Mouse (Mus musculus): ENCODE results near the gene Mgat4b.
A peak's percentile ranks its signal among the peaks of the same experiment; 100 is the strongest.
"Not testable (repeated sequence)": the region's sequence is repeated elsewhere in the genome, so short reads cannot be mapped to it uniquely, and the experiment has no call there.

Mgat4b gene

DNA sequence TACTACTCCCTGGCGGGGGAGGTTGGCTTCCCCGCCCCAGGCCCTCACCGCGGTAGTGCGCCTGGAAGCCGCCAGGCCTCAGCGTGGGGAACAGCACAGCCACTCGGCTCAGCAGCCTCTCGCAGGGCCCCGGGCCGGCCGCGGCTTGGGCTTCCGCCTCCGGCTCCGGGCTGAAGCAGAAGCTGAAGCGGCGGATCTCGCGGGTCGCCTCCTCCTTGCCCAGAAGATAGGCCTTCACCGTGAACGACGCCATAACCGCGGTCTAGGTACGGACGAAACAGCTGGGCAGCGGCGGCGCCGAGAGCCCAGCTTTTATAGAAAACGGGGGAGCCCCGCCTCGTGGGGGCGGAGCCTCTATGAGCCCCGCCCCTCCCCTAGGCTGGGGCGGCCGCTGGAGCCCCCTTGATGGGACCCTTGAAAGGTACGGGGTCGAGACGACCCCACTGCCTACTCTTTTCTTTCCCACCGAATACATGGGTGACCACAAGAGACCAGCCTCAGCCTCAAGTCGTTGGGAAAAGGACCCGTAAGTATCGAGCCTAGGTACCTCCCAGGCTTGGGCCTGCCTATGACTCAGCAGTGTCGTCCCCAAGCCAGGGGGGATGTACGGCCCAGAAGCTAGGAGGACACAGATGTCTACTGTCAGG, at the start of gene Mgat4b, which contains the start of gene Sqstm1:
Gene Mgat4b (plus strand): TSS at position 386 of the 647 bp plus-strand sequence.
Gene Sqstm1 (minus strand): TSS at position 323 of the 647 bp plus-strand sequence.
- DNase-seq (ENCODE audit: low read depth, low spot score) = peak; percentile 77

DNA sequence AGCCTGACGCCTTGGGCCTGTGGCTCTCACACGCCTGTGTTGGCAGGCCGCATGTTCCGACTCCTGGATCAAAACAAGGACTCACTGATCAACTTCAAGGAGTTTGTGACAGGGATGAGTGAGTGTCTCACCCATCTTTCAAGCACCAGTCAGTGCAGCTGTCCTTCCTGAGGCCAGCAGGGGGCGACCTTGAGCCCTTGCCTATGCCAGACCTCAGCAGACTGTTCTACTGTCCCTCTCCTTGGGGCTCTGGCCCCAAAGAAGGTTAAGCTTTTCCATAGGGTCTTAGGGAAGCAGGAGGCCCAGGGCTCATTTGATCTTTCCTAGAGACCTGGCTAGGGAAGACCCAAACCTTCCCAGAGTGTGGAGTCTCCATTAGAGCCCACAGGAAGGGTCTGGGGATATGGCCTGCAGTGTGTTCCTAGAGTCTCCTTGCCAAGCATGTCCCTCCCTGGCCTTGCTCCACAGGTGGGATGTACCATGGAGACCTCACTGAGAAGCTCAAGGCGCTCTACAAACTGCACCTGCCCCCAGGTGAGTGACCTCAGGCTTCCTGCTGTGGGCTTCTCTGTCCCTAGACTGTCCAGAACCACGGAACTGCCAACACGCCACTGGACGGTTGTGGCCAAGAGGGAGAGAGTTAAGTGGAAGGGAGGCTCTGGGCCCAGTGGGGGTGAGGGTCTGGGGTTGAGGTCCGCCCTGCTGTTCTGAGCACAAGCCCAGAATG, 48.9 kb upstream of the Mgat4b start:
- DNase-seq (ENCODE audit: low read depth, low spot score) = peak; percentile 55

DNA sequence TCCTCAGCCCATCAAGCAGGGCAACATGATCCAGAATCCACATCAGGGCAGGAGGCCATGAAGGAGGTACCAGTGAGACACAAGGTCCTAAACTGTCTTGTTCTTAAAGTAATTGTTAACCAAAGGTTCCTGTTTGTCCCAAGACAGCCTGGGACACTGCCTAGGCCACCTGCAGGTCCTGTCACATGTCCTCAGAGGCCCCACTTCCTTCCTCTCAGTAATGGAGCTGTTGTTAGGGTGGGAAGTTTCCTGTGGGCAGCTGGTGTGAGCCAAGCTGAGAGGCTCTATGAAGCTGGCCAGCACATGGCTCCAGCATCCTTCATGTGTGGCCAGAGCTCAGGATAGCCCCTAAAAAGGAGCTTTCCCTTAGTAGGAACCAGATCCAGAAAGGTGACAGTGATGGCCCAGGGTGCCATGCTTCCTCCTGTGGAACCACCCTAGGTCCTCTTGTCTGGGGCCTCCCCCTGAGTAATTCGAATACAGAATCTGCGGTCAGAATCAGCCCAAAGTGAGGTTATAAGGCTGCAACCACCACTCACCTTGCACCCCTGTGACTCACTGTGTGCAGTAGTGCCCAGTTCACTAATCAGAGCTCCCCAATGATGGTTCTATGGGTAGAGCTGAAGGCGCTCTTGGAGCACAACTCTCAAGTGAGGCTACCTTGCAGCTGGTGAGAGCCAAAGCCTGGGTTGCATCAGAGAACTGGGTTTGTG, 48.2 kb upstream of the Mgat4b start:
- no peak for DNase-seq (ENCODE audit: low read depth, low spot score)

DNA sequence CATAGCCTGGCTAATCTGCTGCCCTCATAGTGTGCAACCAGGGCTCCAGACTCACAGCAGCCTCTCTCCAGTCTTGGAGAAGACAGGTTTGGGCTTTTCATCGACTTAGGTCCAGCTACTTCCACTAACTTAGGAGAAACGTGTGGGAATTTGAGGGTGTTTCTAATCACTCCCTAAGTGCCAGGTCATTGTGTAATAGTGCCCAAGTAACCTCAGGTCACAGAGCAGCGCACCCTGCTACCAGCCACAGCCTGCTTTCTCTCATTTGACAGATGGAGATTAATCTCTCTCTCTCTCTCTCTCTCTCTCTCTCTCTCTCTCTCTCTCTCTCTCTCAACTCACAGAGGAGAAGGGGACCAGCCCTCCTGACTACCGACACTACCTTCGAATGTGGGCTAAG, 42.3 kb upstream of the Mgat4b start:
- DNase-seq (ENCODE audit: low read depth, low spot score) = no peak

DNA sequence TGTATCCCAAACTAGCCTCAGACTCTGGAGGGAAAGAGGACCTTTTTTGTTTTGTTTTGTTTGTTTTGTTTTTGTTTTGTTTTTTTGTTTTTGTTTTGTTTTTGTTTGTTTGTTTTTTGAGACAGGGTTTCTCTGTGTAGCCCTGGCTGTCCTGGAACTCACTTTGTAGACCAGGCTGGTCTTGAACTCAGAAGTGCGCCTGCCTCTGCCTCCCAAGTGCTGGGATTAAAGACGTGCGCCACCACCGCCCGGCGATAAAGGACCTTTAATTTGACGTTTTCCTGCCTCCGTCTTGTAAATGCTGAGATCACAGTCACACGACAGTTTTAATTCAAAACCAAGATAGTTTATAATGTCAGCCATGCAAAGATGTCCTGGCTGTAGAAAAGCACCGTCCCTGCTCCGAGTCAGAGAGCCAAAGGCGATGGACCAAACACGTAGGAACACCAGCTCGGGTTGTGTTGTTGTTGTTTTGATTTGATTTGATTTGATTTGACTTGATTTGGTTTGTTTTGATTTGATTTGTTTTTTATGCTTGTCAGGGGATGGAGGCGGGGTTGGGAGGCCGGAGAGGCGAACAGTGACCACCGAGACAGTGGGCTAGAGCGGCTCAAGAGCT, 36.5 kb upstream of the Mgat4b start, which contains the start of gene Mrnip:
Gene Mrnip (plus strand): TSS at position 334 of the 619 bp plus-strand sequence.
- not testable (repeated sequence) for DNase-seq (ENCODE audit: low read depth, low spot score)

DNA sequence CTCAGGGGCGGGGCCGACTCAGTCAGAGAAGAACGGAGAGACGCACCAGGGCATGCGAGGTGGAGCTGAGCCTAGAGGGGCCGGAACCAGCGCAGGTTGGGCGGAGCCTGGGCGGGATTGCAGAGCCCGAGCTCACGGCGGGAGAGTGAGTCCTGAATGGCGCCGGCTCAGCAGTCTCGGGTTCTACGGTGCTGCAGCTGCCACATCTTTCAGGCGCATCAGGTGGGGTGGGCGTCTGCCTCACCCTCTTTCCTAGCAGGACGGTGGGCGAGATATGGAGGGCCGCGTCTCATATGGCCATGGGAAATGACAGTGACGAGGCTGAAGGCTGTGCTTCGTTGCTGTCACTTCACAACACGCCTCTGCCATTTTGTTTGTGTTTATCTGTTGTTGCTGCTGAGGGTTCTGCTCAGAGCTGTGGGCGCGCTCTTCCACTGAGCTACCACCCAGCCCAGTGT, 35.9 kb upstream of the Mgat4b start:
- DNase-seq (ENCODE audit: low read depth, low spot score) = peak; percentile 94

DNA sequence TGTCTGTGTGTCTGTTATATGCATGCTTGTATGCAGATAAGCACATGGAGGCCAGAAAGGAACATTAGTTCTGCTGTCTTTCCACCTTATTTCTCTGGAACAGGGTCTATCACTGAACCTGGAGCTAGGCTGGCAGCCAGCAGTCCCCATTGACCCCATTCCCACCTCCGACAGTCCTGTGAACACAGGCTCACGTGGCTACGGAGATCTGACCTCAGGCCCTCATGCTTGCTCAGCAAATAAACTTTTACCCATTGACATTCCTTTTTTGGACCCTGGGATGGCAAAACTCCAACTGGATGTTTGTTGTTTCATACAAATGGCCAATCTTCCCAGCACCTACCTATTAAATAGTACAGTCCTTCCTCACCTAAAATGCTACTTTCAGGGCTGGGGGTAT, 34.3 kb upstream of the Mgat4b start:
- DNase-seq (ENCODE audit: low read depth, low spot score) = no peak

DNA sequence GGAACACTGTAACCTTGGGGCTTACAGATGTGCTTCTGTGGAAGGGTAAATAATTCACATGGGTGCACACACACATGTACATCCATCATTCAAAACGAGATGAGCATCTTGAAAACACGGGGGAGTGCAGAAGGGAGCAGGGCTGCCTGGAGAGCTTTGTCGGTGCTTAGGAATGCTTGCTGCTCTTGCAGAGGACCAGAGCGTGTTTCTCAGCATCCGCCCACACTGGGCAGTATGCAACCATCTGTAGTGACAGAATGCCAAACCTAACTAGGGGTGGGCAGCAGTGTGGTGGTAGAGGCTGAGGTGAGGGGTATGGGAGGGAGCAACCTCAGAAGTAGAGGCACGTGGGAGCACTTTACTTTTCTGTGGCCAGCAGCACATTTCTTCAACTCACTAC, 33.6 kb upstream of the Mgat4b start:
- DNase-seq (ENCODE audit: low read depth, low spot score) = no peak

DNA sequence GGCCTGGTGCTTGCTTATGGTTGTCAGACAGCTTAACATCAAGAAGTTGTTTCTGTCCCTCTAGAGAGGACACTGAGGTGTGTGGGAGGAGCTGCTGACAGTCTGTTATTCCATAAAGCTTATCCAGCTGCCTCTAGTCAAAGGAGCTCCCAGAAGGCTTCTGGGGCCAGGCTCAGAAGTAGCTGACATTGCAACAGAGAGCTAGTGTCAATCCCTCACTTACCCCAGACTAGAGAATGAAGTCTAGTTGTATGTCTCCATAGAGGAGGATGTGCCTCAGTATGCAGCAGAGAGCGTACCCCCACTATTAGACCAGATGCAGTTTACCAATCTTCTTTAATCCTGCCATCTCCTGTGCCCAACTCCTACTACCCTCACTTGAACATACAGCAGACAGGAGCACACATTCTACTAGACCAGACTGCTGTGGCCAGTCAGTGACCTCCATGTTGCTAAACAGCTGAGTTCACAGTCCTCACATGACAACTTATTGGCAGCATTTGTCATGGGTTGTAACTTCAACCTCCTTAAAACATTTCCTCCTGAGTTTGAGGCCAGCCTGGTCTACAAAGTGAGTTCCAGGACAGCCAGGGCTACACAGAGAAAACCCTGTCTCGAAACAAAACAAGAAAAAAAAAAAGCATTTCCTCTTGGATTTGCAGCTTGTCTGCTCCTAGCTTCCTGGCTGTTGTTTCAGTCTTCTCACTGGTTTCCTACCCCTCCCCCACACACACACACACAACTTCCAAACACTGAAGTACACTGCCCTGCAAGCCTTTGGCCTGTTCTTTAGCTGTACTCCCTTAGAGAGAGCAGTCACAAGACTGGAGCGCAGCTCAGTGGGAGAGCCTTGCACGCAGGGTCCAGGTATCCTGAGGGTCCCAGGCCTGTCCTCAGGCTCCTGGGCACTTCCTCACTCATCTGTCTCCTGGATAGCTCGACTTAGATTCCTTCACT, 31.9 kb upstream of the Mgat4b start:
- DNase-seq (ENCODE audit: low read depth, low spot score) = no peak

DNA sequence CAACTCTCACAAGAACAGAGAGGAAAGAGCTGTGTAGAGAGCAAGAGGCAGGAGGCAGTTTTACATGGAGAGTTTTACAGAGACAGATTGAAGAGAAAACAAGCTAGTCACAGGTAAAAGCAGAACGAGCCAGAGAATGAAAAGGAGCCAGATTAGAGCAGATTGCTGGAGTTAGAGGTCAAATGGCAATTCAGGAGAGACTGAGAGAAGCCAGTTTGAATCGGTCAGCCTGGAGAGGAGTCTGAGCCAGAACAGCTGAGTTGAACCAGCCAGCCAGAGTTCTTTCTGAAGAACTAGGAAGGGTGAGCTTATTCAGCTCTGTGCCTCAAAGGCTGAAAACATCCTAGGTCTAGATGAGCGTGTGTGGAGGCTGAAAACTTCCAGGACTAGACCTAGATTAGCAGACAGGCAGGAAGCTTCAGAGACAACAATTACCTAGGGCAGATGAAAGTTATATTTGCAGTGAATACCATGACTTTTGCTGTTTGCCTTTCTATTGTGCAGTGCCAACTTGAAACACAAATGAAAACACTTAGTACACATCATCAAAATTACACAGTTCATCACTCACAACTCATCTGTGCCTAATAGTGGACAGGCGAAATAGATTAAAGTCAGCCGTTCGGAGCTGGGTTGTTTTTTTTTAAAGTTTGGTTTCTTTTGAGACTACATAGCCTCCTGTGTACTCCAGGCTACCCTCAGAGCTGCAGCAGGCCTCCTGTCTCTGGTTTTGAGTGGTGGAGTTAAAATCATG, 30.0 kb upstream of the Mgat4b start:
- no peak for DNase-seq (ENCODE audit: low read depth, low spot score)

DNA sequence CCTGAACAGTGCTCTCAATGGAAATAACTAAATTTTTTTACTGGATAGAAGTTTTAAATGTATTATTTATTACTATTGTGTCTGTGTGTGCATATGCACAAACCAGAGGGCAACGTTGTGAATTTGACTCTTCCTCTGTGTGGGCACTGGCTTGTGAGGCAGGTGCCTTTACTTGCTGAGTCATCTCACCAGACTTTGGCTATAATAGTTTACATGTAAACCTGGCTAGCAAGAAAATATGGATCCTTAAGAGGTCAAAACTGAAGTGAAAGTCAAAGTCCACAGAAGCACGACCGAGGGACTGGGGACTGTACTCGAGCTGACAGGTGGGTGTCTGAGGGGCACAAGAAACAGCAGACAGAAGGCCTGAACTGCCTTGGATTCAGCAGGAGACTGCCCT, 28.0 kb upstream of the Mgat4b start:
- DNase-seq (ENCODE audit: low read depth, low spot score) = no peak

DNA sequence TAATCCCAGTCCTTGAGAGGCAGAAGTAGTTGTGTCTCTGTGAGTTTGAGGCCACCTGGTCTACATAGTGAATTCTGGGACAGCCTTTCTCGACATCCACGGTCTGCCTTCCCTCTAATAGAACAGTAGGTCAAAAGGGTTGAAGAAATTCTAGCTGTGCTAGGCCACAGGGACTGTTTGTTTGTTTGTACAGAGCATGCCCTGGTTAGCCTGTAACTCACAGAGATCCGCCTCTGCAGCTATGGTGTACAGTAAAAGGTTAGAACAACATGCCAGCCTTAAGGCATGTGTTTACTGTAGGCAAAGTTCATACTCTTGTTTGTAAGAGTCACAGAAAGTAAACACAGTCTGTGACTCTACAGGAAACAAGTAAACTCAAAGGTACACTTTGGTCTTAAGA, 25.9 kb upstream of the Mgat4b start:
- no peak for DNase-seq (ENCODE audit: low read depth, low spot score)

DNA sequence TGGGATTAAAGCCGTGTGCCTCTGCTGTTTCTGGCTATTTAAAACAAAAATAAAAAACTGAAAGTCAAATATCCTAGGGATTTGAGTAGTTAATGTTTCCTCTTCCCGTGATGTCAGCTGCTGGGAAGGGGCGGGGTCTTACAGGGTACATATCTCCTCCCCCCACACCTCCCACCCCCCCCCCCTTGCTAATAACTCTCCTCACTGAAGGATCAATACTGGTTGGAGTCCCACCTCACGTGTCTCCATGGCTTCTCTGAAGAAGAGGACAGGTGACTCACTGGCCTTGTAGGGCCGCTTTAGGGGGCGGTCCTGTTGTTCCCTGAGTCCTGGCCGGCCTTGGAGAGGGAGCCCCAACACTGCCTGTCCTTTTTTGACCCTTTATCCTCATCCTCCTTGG, 22.0 kb upstream of the Mgat4b start:
- DNase-seq (ENCODE audit: low read depth, low spot score) = no peak

DNA sequence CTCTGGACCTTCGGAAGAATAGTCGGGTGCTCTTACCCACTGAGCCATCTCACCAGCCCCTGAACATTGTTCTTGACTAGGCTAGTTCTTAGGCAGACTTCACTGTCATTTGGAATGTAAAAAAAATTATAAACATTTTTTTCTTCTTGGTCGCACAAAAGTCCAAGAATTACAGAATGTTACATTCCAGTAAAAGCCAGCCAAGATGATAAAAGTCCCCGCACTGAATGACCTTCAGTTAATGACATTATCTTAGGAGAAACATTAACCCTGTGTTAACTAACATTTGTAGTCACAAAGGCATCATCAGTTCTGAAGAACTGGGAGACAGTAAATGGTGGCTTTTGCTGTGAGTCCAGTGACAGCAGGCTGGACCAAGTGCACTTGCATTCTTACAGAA, 20.3 kb upstream of the Mgat4b start:
- DNase-seq (ENCODE audit: low read depth, low spot score) = no peak

DNA sequence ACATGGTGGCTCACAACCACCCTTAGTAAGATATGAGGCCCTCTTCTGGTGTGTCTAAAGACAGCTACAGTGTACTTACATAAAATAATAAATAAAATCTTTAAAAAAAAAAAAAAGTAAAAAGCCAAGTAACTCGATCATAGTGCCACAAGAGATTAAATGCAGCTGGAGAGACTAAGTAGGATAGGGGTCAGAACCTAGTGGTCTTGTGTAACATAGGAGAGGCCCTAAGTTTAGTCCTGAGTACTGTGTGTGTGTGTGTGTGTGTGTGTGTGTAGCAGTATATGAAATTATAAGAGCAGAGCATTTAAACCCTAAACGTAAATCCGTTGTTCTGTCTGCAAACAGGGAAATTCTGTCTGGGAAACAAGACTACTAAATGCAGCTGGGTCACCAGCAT, 18.4 kb upstream of the Mgat4b start:
- no peak for DNase-seq (ENCODE audit: low read depth, low spot score)

DNA sequence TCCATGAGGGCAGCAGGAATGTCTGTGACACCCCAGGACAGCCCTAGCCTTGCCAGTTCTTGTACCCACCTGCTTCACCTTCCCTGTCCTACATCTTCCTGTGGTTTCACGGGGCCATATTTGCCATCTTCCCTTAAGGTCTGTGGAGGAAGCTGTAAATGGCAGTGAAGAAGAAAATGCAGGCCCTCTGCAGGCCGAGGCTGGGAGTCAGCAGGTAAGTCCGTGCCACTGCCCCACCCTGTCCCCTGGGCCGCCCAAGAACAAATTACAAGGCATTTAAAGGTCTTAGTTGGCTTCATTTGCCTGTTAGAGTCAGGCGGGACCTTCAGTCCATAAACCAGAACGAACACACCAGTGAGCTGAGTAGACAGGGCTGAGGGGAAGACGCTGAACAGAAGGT, 16.6 kb upstream of the Mgat4b start:
- no peak for DNase-seq (ENCODE audit: low read depth, low spot score)

DNA sequence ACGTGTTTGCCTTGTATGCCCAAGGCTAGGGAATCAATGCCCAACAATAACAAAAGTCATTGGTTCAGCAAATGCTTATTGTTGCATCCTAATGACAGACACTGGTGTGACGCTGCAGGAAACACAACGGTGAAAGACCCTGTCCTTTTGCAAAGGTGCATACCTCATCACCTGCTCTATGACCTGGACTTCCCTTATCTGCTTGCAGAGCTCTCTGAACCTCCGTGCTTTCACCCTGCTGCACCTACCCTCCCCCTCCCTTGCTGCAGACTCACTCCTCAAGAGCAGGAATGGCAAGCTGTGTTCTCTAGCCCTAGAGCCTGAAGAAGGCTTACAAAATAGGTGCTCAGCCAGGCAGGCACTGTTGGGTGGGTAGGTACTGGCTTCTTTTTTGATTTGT, 15.9 kb upstream of the Mgat4b start:
- DNase-seq (ENCODE audit: low read depth, low spot score) = no peak

DNA sequence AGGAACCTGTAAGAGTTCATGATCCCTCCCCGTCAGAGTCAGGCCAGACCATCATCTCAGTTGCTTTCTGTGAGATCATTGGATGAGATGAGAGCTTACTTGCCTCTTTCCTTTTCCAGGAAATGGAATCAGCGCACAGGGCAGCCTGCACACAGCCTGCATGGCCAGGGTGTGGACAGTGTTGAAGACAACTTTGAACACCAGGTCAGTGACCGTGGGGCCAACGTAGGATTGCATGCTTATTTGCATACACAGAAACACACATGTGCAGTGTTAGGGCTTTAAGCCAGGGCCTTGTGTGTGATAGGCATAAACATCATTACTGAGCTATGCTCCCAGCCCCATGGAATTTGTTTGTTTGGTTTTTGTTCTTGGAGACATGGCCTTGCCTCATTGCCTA, 13.2 kb upstream of the Mgat4b start:
- DNase-seq (ENCODE audit: low read depth, low spot score) = no peak

DNA sequence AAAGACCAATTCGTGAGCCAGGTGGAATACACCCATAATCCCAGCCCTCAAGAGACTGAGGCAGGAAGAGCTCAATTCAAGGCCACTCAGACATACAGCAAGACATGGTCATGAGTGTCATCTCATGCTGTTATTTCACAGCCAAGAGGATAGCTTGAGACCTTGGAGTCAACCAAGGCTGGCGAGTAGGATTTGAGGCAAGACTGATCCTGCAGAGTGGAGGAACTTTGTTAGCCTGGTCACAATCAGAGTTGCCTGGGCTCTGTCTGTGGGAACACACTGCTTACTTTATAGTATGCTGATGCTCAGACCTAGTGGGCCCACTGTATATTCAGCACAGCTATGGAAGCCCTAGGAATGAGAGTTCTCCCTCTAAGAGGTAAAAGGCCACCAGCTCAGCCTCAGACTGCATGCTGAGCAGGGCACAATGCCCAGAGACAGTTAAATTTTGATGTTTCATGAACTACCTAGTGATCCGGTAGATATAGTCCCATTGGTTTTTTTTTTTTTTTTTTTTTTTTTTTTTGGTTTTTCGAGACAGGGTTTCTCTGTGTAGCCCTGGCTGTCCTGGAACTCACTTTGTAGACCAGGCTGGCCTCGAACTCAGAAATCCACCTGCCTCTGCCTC, 12.4 kb upstream of the Mgat4b start:
- no peak for DNase-seq (ENCODE audit: low read depth, low spot score)

DNA sequence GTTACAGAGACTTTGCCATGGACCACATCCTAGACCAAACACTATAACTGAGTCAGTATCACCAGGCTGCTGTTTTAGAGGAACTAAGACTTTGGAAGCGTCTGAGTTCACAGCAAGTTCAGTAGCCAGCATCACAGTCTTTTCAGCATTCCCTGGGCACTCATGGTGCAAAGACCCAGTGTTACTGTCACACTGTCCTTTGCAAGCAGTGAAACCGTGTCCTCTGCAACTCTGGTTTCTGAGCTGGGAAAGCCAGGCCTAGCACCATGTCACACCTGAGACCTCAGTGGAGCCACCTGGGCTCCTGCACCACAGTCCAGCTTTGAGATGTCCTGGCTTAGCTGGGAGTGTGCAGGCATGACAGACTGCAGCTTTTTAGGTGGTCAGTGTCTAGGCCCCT, 11.8 kb upstream of the Mgat4b start:
- no peak for DNase-seq (ENCODE audit: low read depth, low spot score)
